Mouse (Mus musculus): ENCODE measurements around the gene Uba7. TPM values are rescaled to one million over a fixed set of nuclear protein-coding genes. Genes with fewer than 3 reads are reported as not detected.

Uba7 gene
- polyA plus RNA-seq, 1 experiment, result 7.0 TPM

DNA sequence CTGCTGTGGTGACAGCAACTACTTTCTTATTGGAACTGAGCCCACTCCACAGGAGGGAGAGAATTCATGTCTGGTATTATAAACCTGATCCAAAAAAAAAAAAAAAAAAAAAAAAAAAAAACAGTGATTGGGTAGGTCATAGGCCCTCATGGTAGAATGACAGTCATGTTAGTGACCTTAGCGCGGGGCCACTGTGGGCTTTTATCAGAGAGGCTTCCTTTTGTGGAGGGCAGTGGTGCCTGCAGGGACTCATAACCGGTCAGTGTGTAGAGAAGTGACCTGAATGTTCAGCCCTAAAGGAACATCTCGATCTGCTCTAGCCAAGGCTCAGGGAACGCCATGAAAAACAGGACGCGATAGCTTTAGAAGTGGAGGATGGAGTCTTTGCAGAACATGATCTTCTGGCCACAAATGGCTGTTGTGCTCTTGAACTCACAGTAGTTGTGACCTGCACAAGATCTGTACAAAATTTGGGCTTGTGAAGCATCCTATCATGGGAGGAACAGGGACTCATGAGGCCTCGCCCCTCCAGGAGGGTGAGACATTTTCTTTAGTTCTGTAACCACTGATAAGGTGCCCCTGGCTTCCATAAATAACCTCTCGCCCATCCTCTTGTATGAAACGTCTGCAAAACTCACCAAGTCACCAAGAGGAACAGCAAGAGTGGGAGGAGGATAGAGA lies 674 bp upstream of the Uba7 start:
- Histone ChIP-seq H3K27ac (replicated peaks; ENCODE audit: low read depth, low read length) (peak overlapping the region; percentile 86), H3K4me1 (ENCODE audit: control insufficient read depth, insufficient read depth, insufficient read length, low read length) (peaks cover 25% of the 10 kb centered on the region), H3K4me3 (ENCODE audit: insufficient read depth, low read depth, low read length) (no peak overlapping the region)

GRCm38 (mm10) chr9:107978815-107979214 lies 3.5 kb downstream of the Uba7 start:
- no peak overlapping the region for H3K4me3 ChIP-seq (ENCODE audit: insufficient read depth, low read depth, low read length)
- no peak overlapping the region for H3K27ac ChIP-seq (replicated peaks; ENCODE audit: low read depth, low read length)
- peaks cover 31% of the 10 kb centered on the region for H3K4me1 ChIP-seq (ENCODE audit: control insufficient read depth, insufficient read depth, insufficient read length, low read length)

- H3K4me3 ChIP-seq (ENCODE audit: insufficient read depth, low read depth, low read length), result peak overlapping the region; percentile 31
- H3K4me1 ChIP-seq (ENCODE audit: control insufficient read depth, insufficient read depth, insufficient read length, low read length), result peaks cover 18% of the 10 kb centered on the region
- peak overlapping the region; percentile 100 for H3K27ac ChIP-seq (replicated peaks; ENCODE audit: low read depth, low read length)
Measured at GRCm38 (mm10) chr9:107981684-107982605, 6.6 kb downstream of the Uba7 start.

DNA sequence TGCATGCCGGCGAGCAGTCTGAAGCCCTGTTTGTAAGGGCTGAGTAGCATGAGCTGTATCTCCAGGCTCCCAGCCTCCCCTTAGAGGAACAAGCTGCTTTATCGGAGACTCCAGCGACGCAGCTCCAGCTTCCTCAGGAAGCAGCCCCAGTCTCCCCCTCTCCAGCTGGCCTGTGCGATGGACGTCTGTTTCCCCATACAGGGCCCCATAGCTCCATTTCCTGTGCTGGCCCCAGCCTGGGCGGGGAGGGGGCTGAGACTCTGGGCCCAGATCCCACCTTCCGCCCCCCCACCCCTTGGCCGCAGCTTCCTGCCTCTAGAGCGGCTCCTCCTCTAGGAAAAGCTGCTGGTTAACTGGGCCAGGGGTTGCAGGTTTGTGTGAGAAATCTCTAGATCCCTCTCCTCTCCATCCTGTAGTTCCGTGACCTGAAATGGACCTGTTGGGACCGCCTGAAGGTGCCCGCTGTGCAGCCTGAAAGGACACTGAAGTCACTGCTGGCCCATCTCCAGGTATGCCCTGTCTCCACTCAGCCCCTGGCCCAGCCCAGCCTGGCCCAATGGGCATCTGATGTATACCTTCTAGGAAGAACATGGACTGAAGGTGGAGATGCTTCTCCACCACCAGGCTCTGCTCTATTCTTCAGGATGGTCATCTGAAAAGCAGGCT lies 7.5 kb downstream of the Uba7 start, which contains the start of gene Gm20661:
Gm20661 (plus strand) TSS at position 378 of the 666 bp plus-strand sequence.
- H3K4me3 ChIP-seq (ENCODE audit: insufficient read depth, low read depth, low read length), result peak within 1 kb of the TSS; percentile 93
- peak within 1 kb of the TSS; percentile 100 for H3K27ac ChIP-seq (replicated peaks; ENCODE audit: low read depth, low read length)
- H3K4me1 ChIP-seq (ENCODE audit: control insufficient read depth, insufficient read depth, insufficient read length, low read length), result peaks cover 18% of the 10 kb centered on the region

DNA sequence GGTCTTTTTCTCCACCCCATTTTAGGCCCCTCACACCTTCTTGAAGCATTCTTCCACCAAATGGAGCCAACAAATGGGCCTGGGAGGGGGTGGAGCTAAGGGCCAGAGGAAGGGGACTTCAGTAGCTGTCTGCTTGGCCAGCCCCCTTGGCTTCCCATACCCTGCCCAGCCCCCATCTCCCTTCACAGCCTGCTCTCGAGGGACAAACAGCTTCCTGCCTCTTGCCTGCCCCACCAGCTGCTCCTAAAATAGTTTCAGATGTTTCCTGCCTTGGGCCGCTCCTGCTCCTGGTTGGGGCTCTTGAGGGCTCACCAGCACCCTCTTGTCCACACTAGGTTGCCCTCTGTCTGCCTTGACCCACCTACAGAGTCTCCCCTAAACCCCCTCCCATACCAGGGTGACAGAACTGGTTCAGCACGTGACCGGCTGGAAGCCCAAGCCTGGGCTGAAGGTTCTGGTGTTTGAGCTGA lies 8.2 kb downstream of the Uba7 start:
- H3K4me1 ChIP-seq (ENCODE audit: control insufficient read depth, insufficient read depth, insufficient read length, low read length), result peaks cover 18% of the 10 kb centered on the region
- peak overlapping the region; percentile 93 for H3K4me3 ChIP-seq (ENCODE audit: insufficient read depth, low read depth, low read length)

DNA sequence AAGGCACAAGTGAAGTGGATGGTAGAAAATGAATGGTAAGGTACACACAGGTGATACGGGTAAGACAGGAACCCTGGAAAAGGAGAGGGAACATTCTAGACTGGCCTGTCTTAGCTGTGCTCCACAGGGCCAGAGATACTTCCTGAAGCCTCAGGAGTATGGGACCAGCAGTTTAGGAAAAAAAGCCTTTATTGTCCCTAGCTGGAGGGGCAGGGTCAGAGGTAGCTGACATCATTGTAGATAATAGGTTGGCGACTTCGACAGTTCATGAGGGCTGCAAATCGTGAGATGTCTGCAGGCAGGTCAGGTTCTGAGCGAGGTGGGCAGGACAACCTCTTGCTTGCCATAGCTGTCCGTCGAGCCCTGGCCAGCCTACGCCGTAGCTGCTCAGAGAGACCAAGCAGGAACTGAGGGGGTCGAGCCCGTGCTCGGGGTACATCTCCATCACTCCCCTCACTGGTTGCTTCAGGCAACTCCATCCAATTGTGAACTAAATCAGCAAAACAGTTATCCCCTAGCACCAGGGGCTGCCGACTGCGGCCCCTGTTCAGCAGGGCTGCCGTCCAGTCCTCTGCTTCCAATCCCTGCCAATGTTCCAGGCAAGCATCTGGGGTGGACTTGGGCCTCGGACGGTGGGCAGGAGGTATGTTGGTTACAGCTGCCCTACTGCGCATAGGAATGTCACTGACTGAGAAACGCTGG lies 8.9 kb downstream of the Uba7 start:
- Histone ChIP-seq H3K4me1 (ENCODE audit: control insufficient read depth, insufficient read depth, insufficient read length, low read length) (peaks cover 18% of the 10 kb centered on the region), H3K4me3 (ENCODE audit: insufficient read depth, low read depth, low read length) (peak overlapping the region; percentile 93), H3K27ac (replicated peaks; ENCODE audit: low read depth, low read length) (peak overlapping the region; percentile 100)

More for the DNA sequence above, 8.2 kb downstream of the Uba7 start:
- peak overlapping the region; percentile 100 for H3K27ac ChIP-seq (replicated peaks; ENCODE audit: low read depth, low read length)

DNA sequence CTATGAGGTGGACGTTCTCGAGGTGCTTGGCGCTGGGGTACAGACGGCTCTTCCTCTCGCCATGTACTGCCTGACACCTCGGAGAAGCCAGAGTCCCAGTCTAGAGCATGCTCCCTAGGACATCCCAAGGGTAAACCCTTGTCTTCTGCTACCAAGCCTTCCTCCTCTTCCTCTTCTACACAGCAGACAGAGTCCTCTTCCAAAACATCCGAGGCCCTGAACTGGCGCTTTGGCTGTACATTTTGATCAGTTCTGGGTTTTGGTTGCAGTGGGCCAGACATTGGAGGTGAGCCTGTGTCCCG lies 9.4 kb downstream of the Uba7 start:
- Histone ChIP-seq H3K4me3 (ENCODE audit: insufficient read depth, low read depth, low read length) (peak overlapping the region; percentile 93), H3K4me1 (ENCODE audit: control insufficient read depth, insufficient read depth, insufficient read length, low read length) (peaks cover 18% of the 10 kb centered on the region), H3K27ac (replicated peaks; ENCODE audit: low read depth, low read length) (peak overlapping the region; percentile 100)

- Histone ChIP-seq H3K27ac (replicated peaks; ENCODE audit: low read depth, low read length) (peak within 1 kb of the TSS; percentile 100), H3K4me3 (ENCODE audit: insufficient read depth, low read depth, low read length) (peak within 1 kb of the TSS; percentile 93), H3K4me1 (ENCODE audit: control insufficient read depth, insufficient read depth, insufficient read length, low read length) (peaks cover 18% of the 10 kb centered on the region)
Measured at GRCm38 (mm10) chr9:107985131-107986119, 10.1 kb downstream of the Uba7 start, which contains the start of gene Inka1. Inka1 (minus strand) TSS chr9:107985879.

- peaks cover 11% of the 10 kb centered on the region for H3K4me1 ChIP-seq (ENCODE audit: control insufficient read depth, insufficient read depth, insufficient read length, low read length)
- H3K4me3 ChIP-seq (ENCODE audit: insufficient read depth, low read depth, low read length), result peak overlapping the region; percentile 93
- peak overlapping the region; percentile 39 for H3K27ac ChIP-seq (replicated peaks; ENCODE audit: low read depth, low read length)
Measured at GRCm38 (mm10) chr9:107986376-107986775, 11.1 kb downstream of the Uba7 start.

GRCm38 (mm10) chr9:107987950-107988349 lies 12.6 kb downstream of the Uba7 start:
- H3K4me1 ChIP-seq (ENCODE audit: control insufficient read depth, insufficient read depth, insufficient read length, low read length), result no peaks in the 10 kb centered on the region
- H3K27ac ChIP-seq (replicated peaks; ENCODE audit: low read depth, low read length), result no peak overlapping the region
- H3K4me3 ChIP-seq (ENCODE audit: insufficient read depth, low read depth, low read length), result no peak overlapping the region

DNA sequence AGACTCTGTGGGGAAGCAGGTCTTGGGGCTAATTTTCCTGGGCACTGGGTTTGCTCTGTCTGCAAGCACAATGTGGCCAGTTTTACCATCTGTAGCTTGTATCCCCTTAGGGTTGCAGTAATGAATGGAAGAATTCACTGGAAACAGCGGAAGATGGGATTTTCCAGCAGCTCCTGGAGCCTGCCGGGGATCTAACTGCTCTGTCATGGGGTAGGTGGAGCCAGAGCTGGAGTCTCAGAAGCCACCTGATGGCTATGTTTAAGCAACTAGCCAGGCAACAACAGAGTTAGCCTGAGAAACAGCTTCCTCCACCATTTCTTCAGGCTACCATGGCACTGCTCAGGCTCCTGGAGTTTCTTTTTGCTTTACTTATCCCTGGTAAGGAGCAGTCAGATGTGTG lies 16.9 kb downstream of the Uba7 start, which contains the start of gene Cdhr4:
Cdhr4 (plus strand) TSS at position 301 of the 400 bp plus-strand sequence.
- Histone ChIP-seq H3K4me1 (ENCODE audit: control insufficient read depth, insufficient read depth, insufficient read length, low read length) (no peaks in the 10 kb centered on the region), H3K27ac (replicated peaks; ENCODE audit: low read depth, low read length) (no peak within 1 kb of the TSS), H3K4me3 (ENCODE audit: insufficient read depth, low read depth, low read length) (no peak within 1 kb of the TSS)

DNA sequence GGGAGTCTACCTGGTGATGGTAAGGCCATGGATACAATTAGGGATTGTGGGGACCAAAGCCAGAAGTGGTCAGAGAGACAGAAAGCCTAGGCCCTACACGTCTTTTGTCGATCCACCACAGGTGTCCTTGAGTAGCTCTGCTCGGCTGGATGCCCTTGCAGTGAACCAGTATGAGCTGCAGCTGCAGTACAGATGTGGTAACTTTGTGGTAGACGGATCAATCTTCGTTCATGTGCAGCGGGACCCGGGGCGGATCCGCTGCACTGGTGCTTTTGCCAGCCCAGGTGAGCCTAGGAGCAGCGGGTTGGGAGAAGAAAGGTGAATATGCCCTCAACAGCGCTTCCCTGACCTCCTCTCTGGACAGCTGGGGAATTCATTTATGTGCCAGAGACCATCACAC lies 17.7 kb downstream of the Uba7 start:
- Histone ChIP-seq H3K4me1 (ENCODE audit: control insufficient read depth, insufficient read depth, insufficient read length, low read length) (no peaks in the 10 kb centered on the region), H3K27ac (replicated peaks; ENCODE audit: low read depth, low read length) (no peak overlapping the region), H3K4me3 (ENCODE audit: insufficient read depth, low read depth, low read length) (no peak overlapping the region)

DNA sequence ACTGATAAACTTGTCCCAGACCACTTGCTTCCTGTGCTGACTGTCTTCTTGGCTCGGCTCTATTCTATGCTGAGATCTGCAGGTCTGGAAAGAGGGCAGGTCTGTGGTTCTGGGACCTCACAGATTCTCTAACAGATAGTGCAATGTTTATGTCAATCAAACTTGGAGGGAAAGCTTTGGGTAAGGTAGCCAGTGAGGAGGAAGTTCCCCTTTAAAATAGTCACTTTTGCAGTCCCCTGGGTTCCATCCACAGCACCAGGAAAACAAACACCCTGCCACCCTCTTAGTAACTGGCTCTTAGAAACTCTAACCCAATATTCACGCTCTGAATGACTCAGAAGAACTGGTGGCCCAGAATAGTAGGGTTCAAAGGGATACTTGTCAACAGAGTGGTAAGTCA lies 19.2 kb downstream of the Uba7 start:
- H3K4me1 ChIP-seq (ENCODE audit: control insufficient read depth, insufficient read depth, insufficient read length, low read length), result no peaks in the 10 kb centered on the region
- H3K4me3 ChIP-seq (ENCODE audit: insufficient read depth, low read depth, low read length), result no peak overlapping the region
- H3K27ac ChIP-seq (replicated peaks; ENCODE audit: low read depth, low read length), result no peak overlapping the region

DNA sequence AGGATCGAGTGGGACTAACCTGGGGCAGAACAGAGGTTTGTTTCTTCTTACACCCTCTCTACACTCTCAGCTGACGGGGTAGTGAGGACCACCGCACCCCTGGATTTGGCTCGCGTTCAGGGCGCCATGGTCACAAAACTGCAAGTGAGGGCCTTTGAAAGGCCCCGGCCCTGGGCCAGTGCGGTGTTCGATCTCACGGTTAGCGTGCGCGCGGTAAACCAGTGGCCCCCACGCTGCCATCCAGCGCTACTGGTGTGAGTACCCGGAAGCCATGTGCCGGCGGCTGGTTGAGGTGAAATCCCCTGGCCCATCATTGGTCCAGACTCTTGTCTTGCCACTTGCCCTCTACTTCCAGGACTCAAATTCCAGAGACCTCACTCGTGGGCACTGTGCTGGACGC lies 20.2 kb downstream of the Uba7 start:
- Histone ChIP-seq H3K4me3 (ENCODE audit: insufficient read depth, low read depth, low read length) (no peak overlapping the region), H3K4me1 (ENCODE audit: control insufficient read depth, insufficient read depth, insufficient read length, low read length) (no peaks in the 10 kb centered on the region), H3K27ac (replicated peaks; ENCODE audit: low read depth, low read length) (no peak overlapping the region)

All from brown adipose tissue, adult 24 weeks (tissue).